Mouse (Mus musculus) bone marrow macrophage, adult 2 months (primary cell): Measurements from ENCODE around the gene Tada2b.

ENCODE experiments used
- CTCF ChIP-seq: IDR thresholded peaks from 2 replicates; pipeline ENCODE4 v1.5.1; 2012; ENCODE audit warnings: low read depth, mild to moderate bottlenecking, low read length, moderate library complexity
- POLR2A ChIP-seq: IDR thresholded peaks from 2 replicates; pipeline ENCODE4 v1.6.1; 2012; ENCODE audit warnings: mild to moderate bottlenecking, low read depth, low read length, borderline replicate concordance

- TF ChIP-seq CTCF, result no peak
- no peak for TF ChIP-seq POLR2A
These were observed 36.2 kb downstream of the Tada2b start for GRCm38 (mm10) chr5:36447872-36448271.
